8 mouse cellular contexts compared by ENCODE assay signal in genomic region chr13:5862626-5863407, GRCm38 (mm10). TPM values are rescaled to one million over a fixed set of nuclear protein-coding genes. Genes with fewer than 3 reads are reported as not detected.
DNase-seq lines count a peak whose midpoint lies in the region; ATAC-seq and TF ChIP-seq lines count a peak whose summit lies in the region.

No protein-coding gene starts in this region.

- TF ChIP-seq CTCF in left cerebral cortex, adult 2 months (IDR thresholded peaks at IDR 0.05) = no peak
- no peak for TF ChIP-seq CTCF in brain, embryonic 14.5 days (IDR thresholded peaks at IDR 0.05; ENCODE audit: borderline replicate concordance, extremely low read depth, insufficient read depth, insufficient read length)

- no peaks in the 10 kb centered on the region for H3K9me3 ChIP-seq in lung, embryonic 16.5 days (ENCODE audit: control insufficient read depth, low read length)

- DNase-seq in left cerebral cortex, adult 2 months (ENCODE audit: extremely low spot score in 1 of 2, low spot score in 2 of 2) = peak in 1 of 2 experiments; percentile 21
- DNase-seq in left cerebral cortex, adult 9 months (ENCODE audit: low spot score in 2 of 2) = no peak
- peak; percentile 88 for DNase-seq in brain, embryonic 14.5 days (ENCODE audit: low read depth)
- DNase-seq in gastrocnemius, postnatal 25 days = peak; percentile 21
- DNase-seq in kidney, adult 11 months = peak; percentile 37
- peak; percentile 68 for DNase-seq in skeletal muscle tissue, adult 2 months (ENCODE audit: low read depth, low spot score)
- no peak for DNase-seq in spleen, adult 18-20 months

- peaks cover 27% of the 10 kb centered on the region for H3K36me3 ChIP-seq in lung, embryonic 16.5 days (ENCODE audit: control insufficient read depth, insufficient read depth, low read length)

- no peak for TF ChIP-seq POLR2A in brain, embryonic 14.5 days (IDR thresholded peaks at IDR 0.05; ENCODE audit: borderline replicate concordance, extremely low read depth, insufficient read depth, insufficient read length, poor library complexity, severe bottlenecking)

- no peaks in the 10 kb centered on the region for H3K27me3 ChIP-seq in lung, embryonic 16.5 days (ENCODE audit: control insufficient read depth, insufficient read depth, low read depth, low read length)

- peaks cover 21% of the 10 kb centered on the region for H3K4me1 ChIP-seq in lung, embryonic 16.5 days (replicated peaks; ENCODE audit: control insufficient read depth, insufficient read depth, low read length)

- peak overlapping the region; percentile 89 for H3K27ac ChIP-seq in left cerebral cortex, adult 2 months
- H3K27ac ChIP-seq in lung, embryonic 16.5 days (ENCODE audit: low read length) = peak overlapping the region; percentile 99

- no peak for ATAC-seq in lung, embryonic 16.5 days (ENCODE audit: low read depth)

- WGBS in lung, embryonic 16.5 days = 2% methylated on average over 16 of the region's 16 CpGs

- peak overlapping the region; percentile 59 for H3K4me2 ChIP-seq in lung, embryonic 16.5 days (ENCODE audit: low read depth, low read length)

- intact Hi-C loops in left cerebral cortex, adult 2 months (cut with DNase I) = loop anchor here (5.0 kb wide), 6 partner anchors 329 to 1091 kb away; partner anchors contain the start of gene Pitrm1

- peak overlapping the region; percentile 63 for H3K4me3 ChIP-seq in left cerebral cortex, adult 2 months
- H3K4me3 ChIP-seq in lung, embryonic 16.5 days (ENCODE audit: low read length) = peak overlapping the region; percentile 83

- H3K9ac ChIP-seq in lung, embryonic 16.5 days (ENCODE audit: low read length) = peak overlapping the region; percentile 79

RNA-seq across cellular contexts. Expression of gene Klf6, which starts 1.5 kb away (rescaled TPM):
- 10 to 100 TPM; 49.0 to 55.1 TPM for total RNA-seq in left cerebral cortex, adult 2 months (2021)
- polyA plus RNA-seq in brain, embryonic 14.5 days (2012; rRNA removed) = 19.6 and 27.0 TPM in 2 replicates
- 10 to 100 TPM; 22.0 to 23.9 TPM for total RNA-seq in gastrocnemius, postnatal 25 days (2021)
- 86.9 and 95.5 TPM in 2 replicates for polyA plus RNA-seq in lung, embryonic 16.5 days (2015; fragmentation: Nextera tagmentation; extraction: Ambion mirVana)

Comparison
In these comparisons a context has a peak if more than half of its experiments do, and no peak if none do; other contexts are left out.
1. DNase-seq: peak in brain, embryonic 14.5 days (single experiment), gastrocnemius, postnatal 25 days (single experiment), kidney, adult 11 months (single experiment) and skeletal muscle tissue, adult 2 months (single experiment); none in left cerebral cortex, adult 9 months (0 of 2) and spleen, adult 18-20 months (0 of 2).